In genomic region chr6:120546973-120547372, GRCm38 (mm10) we compare ENCODE assay signal across 19 mouse cellular contexts. TPM values are rescaled to one million over a fixed set of nuclear protein-coding genes. Genes with fewer than 3 reads are reported as not detected.
DNase-seq lines count a peak whose midpoint lies in the region; ATAC-seq and TF ChIP-seq lines count a peak whose summit lies in the region.
"Had no signal": no experiment of that assay in that cellular context is flagged by ENCODE, and none has a peak within 500 bp of the region (broad histone marks: within the 10 kb centered on the region; RNA-seq: fewer than 3 reads in every experiment).

No protein-coding gene starts in this region.

- H3K27ac ChIP-seq in forebrain, embryonic 13.5 days: peak overlapping the region; percentile 32; the same call in 1 of the 2 replicates
- no peak overlapping the region for H3K27ac ChIP-seq in forebrain, embryonic 12.5 days
- no peak overlapping the region for H3K27ac ChIP-seq in lung, embryonic 14.5 days (ENCODE audit: low read depth)
- no peak overlapping the region for H3K27ac ChIP-seq in forebrain, embryonic 14.5 days (ENCODE audit: low read depth, low read length)
- H3K27ac ChIP-seq: heart, adult 2 months; limb, embryonic 15.5 days; midbrain, embryonic 12.5 days; neural tube, embryonic 12.5 days; stomach, embryonic 15.5 days had no signal

- no peaks in the 10 kb centered on the region for H3K9me3 ChIP-seq in forebrain, embryonic 13.5 days (replicated peaks)
- H3K9me3 ChIP-seq in forebrain, embryonic 12.5 days: no peaks in the 10 kb centered on the region
- no peaks in the 10 kb centered on the region for H3K9me3 ChIP-seq in lung, embryonic 14.5 days (ENCODE audit: low read depth, low read length)
- H3K9me3 ChIP-seq in forebrain, embryonic 14.5 days (replicated peaks; ENCODE audit: control insufficient read depth, low read length): no peaks in the 10 kb centered on the region
- H3K9me3 ChIP-seq: limb, embryonic 15.5 days; midbrain, embryonic 12.5 days; neural tube, embryonic 12.5 days; stomach, embryonic 15.5 days had no signal

- 71% methylated on average over 4 of the region's 4 CpGs for WGBS in forebrain, embryonic 13.5 days
- 86% methylated on average over 4 of the region's 4 CpGs for WGBS in forebrain, embryonic 12.5 days
- WGBS in lung, embryonic 14.5 days: 77% methylated on average over 4 of the region's 4 CpGs
- 57% methylated on average over 4 of the region's 4 CpGs for WGBS in forebrain, embryonic 14.5 days

- H3K4me1 ChIP-seq in forebrain, embryonic 13.5 days: peaks cover 9% of the 10 kb centered on the region
- peaks cover 13% of the 10 kb centered on the region for H3K4me1 ChIP-seq in forebrain, embryonic 12.5 days
- H3K4me1 ChIP-seq in lung, embryonic 14.5 days (ENCODE audit: insufficient read depth): no peaks in the 10 kb centered on the region
- H3K4me1 ChIP-seq in forebrain, embryonic 14.5 days (ENCODE audit: control insufficient read depth, insufficient read depth, low read length): peaks cover 8% of the 10 kb centered on the region
- H3K4me1 ChIP-seq: limb, embryonic 15.5 days; stomach, embryonic 15.5 days had no signal

- TF ChIP-seq CTCF in lung, embryonic 14.5 days (IDR thresholded peaks at IDR 0.05; ENCODE audit: low read depth): no peak

- no peak overlapping the region for H3K9ac ChIP-seq in forebrain, embryonic 13.5 days
- no peak overlapping the region for H3K9ac ChIP-seq in forebrain, embryonic 12.5 days
- no peak overlapping the region for H3K9ac ChIP-seq in lung, embryonic 14.5 days
- no peak overlapping the region for H3K9ac ChIP-seq in forebrain, embryonic 14.5 days (ENCODE audit: low read length)
- H3K9ac ChIP-seq: limb, embryonic 15.5 days; midbrain, embryonic 12.5 days; neural tube, embryonic 12.5 days; stomach, embryonic 15.5 days had no signal

- H3K27me3 ChIP-seq in forebrain, embryonic 13.5 days: no peaks in the 10 kb centered on the region
- no peaks in the 10 kb centered on the region for H3K27me3 ChIP-seq in forebrain, embryonic 12.5 days
- H3K27me3 ChIP-seq in lung, embryonic 14.5 days (ENCODE audit: insufficient read depth, low read length): no peaks in the 10 kb centered on the region
- H3K27me3 ChIP-seq in forebrain, embryonic 14.5 days (replicated peaks; ENCODE audit: control insufficient read depth, insufficient read depth, low read length): no peaks in the 10 kb centered on the region
- no peaks in the 10 kb centered on the region for H3K27me3 ChIP-seq in splenic B cell, adult 2 months (ENCODE audit: control insufficient read depth, insufficient read depth, low read length, poor library complexity, severe bottlenecking)
- H3K27me3 ChIP-seq: limb, embryonic 15.5 days; midbrain, embryonic 12.5 days; neural tube, embryonic 12.5 days; stomach, embryonic 15.5 days had no signal

- DNase-seq in lung, embryonic 14.5 days: peak; percentile 44
- DNase-seq in lung, postnatal 10 days: no peak
- DNase-seq in forebrain, embryonic 14.5 days (ENCODE audit: low spot score): peak; percentile 82
- peak; percentile 54 for DNase-seq in splenic B cell, adult 2 months (ENCODE audit: low read depth, low spot score)
- DNase-seq in layer of hippocampus, postnatal 25 days (ENCODE audit: extremely low spot score in 1 of 2, low spot score in 1 of 2): no peak
- no peak for DNase-seq in kidney, postnatal 10 days
- DNase-seq: cerebellum, adult 2 months; gastrocnemius, postnatal 10 days; heart, adult 2 months; kidney, adult 2 months; kidney, postnatal 25 days; lung, adult 2 months; thymus, adult 2 months had no signal

- H3K36me3 ChIP-seq in forebrain, embryonic 13.5 days (ENCODE audit: poor library complexity, severe bottlenecking): no peaks in the 10 kb centered on the region
- no peaks in the 10 kb centered on the region for H3K36me3 ChIP-seq in forebrain, embryonic 12.5 days (replicated peaks)
- no peaks in the 10 kb centered on the region for H3K36me3 ChIP-seq in lung, embryonic 14.5 days (ENCODE audit: insufficient read depth)
- no peaks in the 10 kb centered on the region for H3K36me3 ChIP-seq in forebrain, embryonic 14.5 days (ENCODE audit: control insufficient read depth, insufficient read depth, low read length)
- no peaks in the 10 kb centered on the region for H3K36me3 ChIP-seq in splenic B cell, adult 2 months (ENCODE audit: control insufficient read depth, insufficient read depth, low read length, poor library complexity, severe bottlenecking)
- H3K36me3 ChIP-seq: limb, embryonic 15.5 days; midbrain, embryonic 12.5 days; neural tube, embryonic 12.5 days; stomach, embryonic 15.5 days had no signal

- peak; percentile 68 for ATAC-seq in forebrain, embryonic 13.5 days
- ATAC-seq in forebrain, embryonic 12.5 days (ENCODE audit: low FRiP score): no peak
- no peak for ATAC-seq in lung, embryonic 14.5 days (ENCODE audit: insufficient read depth)
- ATAC-seq in forebrain, embryonic 14.5 days: peak; percentile 78

- no peak overlapping the region for H3K4me3 ChIP-seq in forebrain, embryonic 13.5 days
- H3K4me3 ChIP-seq in forebrain, embryonic 12.5 days (replicated peaks): no peak overlapping the region
- H3K4me3 ChIP-seq in lung, embryonic 14.5 days (ENCODE audit: low read depth, low read length): no peak overlapping the region
- no peak overlapping the region for H3K4me3 ChIP-seq in forebrain, embryonic 14.5 days (ENCODE audit: low read depth, low read length)
- H3K4me3 ChIP-seq: heart, adult 2 months; limb, embryonic 15.5 days; midbrain, embryonic 12.5 days; neural tube, embryonic 12.5 days; stomach, embryonic 15.5 days had no signal

- no peak overlapping the region for H3K4me2 ChIP-seq in forebrain, embryonic 13.5 days
- H3K4me2 ChIP-seq in forebrain, embryonic 12.5 days: no peak overlapping the region
- no peak overlapping the region for H3K4me2 ChIP-seq in lung, embryonic 14.5 days
- H3K4me2 ChIP-seq in forebrain, embryonic 14.5 days (ENCODE audit: low read length): no peak overlapping the region
- H3K4me2 ChIP-seq: limb, embryonic 15.5 days; midbrain, embryonic 12.5 days; neural tube, embryonic 12.5 days; stomach, embryonic 15.5 days had no signal

RNA-seq across cellular contexts. Expression of gene Hdhd5, which starts 15.9 kb away (rescaled TPM):
- polyA plus RNA-seq in forebrain, embryonic 13.5 days (2015; fragmentation: Nextera tagmentation; extraction: Ambion mirVana): 15.7 and 16.6 TPM in 2 replicates
- polyA plus RNA-seq in forebrain, embryonic 12.5 days (2016; fragmentation: Nextera tagmentation; extraction: Ambion mirVana): 17.1 and 19.1 TPM in 2 replicates
- polyA plus RNA-seq in lung, embryonic 14.5 days (2014; fragmentation: Nextera tagmentation; extraction: Ambion mirVana): 13.9 and 15.6 TPM in 2 replicates
- 9.0 and 10.4 TPM in 2 replicates for polyA plus RNA-seq in forebrain, embryonic 14.5 days (2014; fragmentation: Nextera tagmentation; extraction: Ambion mirVana)
- total RNA-seq in layer of hippocampus, postnatal 25 days (2021): 10 to 100 TPM; 26.2 to 35.9 TPM

RNA-seq across cellular contexts. Expression of gene Tmem121b, which starts 53.4 kb away (rescaled TPM):
- 2.0 and 2.3 TPM in 2 replicates for polyA plus RNA-seq in forebrain, embryonic 13.5 days (2015; fragmentation: Nextera tagmentation; extraction: Ambion mirVana)
- 2.5 TPM in 2 replicates for polyA plus RNA-seq in forebrain, embryonic 12.5 days (2016; fragmentation: Nextera tagmentation; extraction: Ambion mirVana)
- polyA plus RNA-seq in lung, embryonic 14.5 days (2014; fragmentation: Nextera tagmentation; extraction: Ambion mirVana): 0.14 and 0.17 TPM in 2 replicates
- polyA plus RNA-seq in forebrain, embryonic 14.5 days (2014; fragmentation: Nextera tagmentation; extraction: Ambion mirVana): 3.0 and 3.5 TPM in 2 replicates
- total RNA-seq in layer of hippocampus, postnatal 25 days (2021): 10 to 100 TPM; 44.8 to 45.3 TPM
- total RNA-seq: heart, adult 2 months had no signal
- polyA plus RNA-seq: heart, adult 2 months; limb, embryonic 15.5 days had no signal

Comparison
In these comparisons a context has a peak if more than half of its experiments do, and no peak if none do; other contexts are left out.
1. ATAC-seq: peak in forebrain, embryonic 13.5 days (single experiment) and forebrain, embryonic 14.5 days (single experiment); none in forebrain, embryonic 12.5 days (single experiment) and lung, embryonic 14.5 days (single experiment).
2. DNase-seq: peak in lung, embryonic 14.5 days (single experiment), forebrain, embryonic 14.5 days (single experiment) and splenic B cell, adult 2 months (single experiment); none in lung, postnatal 10 days (single experiment), layer of hippocampus, postnatal 25 days (0 of 2) and kidney, postnatal 10 days (single experiment).